Mouse (Mus musculus): Measurements from ENCODE around the gene Lacc1. TPM values are rescaled to one million over a fixed set of nuclear protein-coding genes. Genes with fewer than 3 reads are reported as not detected.
A peak's percentile ranks its signal among the peaks of the same experiment; 100 is the strongest.
"Not testable (repeated sequence)": the region's sequence is repeated elsewhere in the genome, so short reads cannot be mapped to it uniquely, and the experiment has no call there.

The Lacc1 gene
- polyA plus RNA-seq, 1 experiment from 2014 or later: 2.9 TPM

DNA sequence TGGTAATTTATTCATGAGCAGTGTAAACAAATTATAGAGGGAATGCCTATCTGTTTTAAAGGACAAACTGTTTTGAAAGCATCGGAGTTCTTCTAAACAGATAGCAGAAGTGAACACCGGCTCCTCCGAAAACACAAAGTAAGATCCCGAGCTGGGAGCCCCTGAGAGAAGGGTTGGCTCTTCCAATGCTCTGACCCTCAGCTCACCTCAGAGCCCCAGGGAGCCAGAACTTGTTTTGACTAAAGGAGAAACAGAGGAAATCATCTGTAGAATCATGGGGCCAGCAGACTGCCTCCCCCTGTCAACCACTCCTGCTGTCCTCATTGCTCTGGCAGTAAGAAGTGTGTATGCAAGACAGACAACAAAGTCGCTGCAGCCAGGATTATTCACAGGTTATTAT is 31.1 kb downstream of the Lacc1 start:
- H3K27me3 ChIP-seq (ENCODE audit: control insufficient read depth, insufficient read depth, low read length): no peaks in the 10 kb centered on the region
- no peak for DNase-seq (ENCODE audit: low spot score, missing footprints)
- no peak overlapping the region for H3K4me3 ChIP-seq (ENCODE audit: low read depth, low read length)
- no peaks in the 10 kb centered on the region for H3K4me1 ChIP-seq (ENCODE audit: control insufficient read depth, insufficient read depth, low read length)
- H3K36me3 ChIP-seq (ENCODE audit: control insufficient read depth, insufficient read depth, low read length): no peaks in the 10 kb centered on the region
- ATAC-seq (ENCODE audit: low FRiP score): no peak
- WGBS: 77% methylated on average over 5 of the region's 5 CpGs
- H3K27ac ChIP-seq (ENCODE audit: low read depth, low read length): no peak overlapping the region
- no peak overlapping the region for H3K9ac ChIP-seq (ENCODE audit: low read length)
- H3K9me3 ChIP-seq (ENCODE audit: control insufficient read depth, low read length): no peaks in the 10 kb centered on the region
- H3K4me2 ChIP-seq: no peak overlapping the region

DNA sequence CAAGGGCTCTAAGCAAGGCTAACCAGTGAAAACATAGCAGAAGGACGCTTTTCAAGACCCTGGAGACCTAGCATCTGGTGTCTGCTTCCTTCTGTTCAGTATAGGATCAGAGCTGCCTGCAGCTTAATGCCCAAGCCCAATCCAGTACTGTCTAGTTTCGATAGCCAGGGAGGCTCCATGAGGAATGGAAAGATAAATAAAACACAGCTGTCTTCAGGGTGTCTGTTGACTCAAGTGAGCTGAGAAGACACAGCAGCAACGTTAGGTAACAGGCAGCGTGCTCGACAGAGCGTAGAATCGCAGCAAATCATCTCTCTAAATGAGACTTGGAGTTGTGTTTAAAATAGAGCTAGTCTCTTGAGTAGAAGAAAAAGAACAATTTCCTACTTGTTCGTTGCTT is 32.0 kb downstream of the Lacc1 start:
- Histone ChIP-seq H3K27ac (ENCODE audit: low read depth, low read length) (no peak overlapping the region), H3K36me3 (ENCODE audit: control insufficient read depth, insufficient read depth, low read length) (no peaks in the 10 kb centered on the region), H3K4me3 (ENCODE audit: low read depth, low read length) (no peak overlapping the region), H3K4me1 (ENCODE audit: control insufficient read depth, insufficient read depth, low read length) (no peaks in the 10 kb centered on the region), H3K27me3 (ENCODE audit: control insufficient read depth, insufficient read depth, low read length) (no peaks in the 10 kb centered on the region), H3K9me3 (ENCODE audit: control insufficient read depth, low read length) (no peaks in the 10 kb centered on the region), H3K4me2 (no peak overlapping the region), H3K9ac (ENCODE audit: low read length) (no peak overlapping the region)
- 65% methylated on average over 8 of the region's 8 CpGs for WGBS
- DNase-seq (ENCODE audit: low spot score, missing footprints): no peak
- ATAC-seq (ENCODE audit: low FRiP score): no peak

DNA sequence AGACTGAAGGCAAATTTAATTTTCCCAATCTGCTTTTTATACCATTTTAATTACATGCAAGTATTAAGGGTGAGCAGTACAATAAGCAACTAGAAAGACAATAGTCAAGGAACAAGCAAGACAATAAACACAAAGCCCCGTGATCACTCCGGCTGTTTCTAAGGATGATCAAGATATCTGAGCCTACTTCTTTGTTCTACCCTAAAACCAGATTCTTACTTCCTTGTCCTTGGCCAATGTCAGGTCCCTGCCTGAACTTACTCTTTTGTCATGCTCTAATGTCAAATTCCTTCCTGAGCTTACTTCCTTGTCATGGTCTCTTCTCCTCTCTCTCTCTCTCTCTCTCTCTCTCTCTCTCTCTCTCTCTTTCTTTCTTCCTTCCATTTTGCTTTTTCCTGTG is 46.4 kb downstream of the Lacc1 start:
- H3K27ac ChIP-seq (ENCODE audit: low read depth, low read length); H3K36me3 ChIP-seq (ENCODE audit: control insufficient read depth, insufficient read depth, low read length); DNase-seq (ENCODE audit: low spot score, missing footprints); ATAC-seq (ENCODE audit: low FRiP score); H3K4me1 ChIP-seq (ENCODE audit: control insufficient read depth, insufficient read depth, low read length); H3K9ac ChIP-seq (ENCODE audit: low read length); H3K27me3 ChIP-seq (ENCODE audit: control insufficient read depth, insufficient read depth, low read length); H3K9me3 ChIP-seq (ENCODE audit: control insufficient read depth, low read length); H3K4me2 ChIP-seq; H3K4me3 ChIP-seq (ENCODE audit: low read depth, low read length): not testable (repeated sequence)
- 93% methylated on average over 2 of the region's 2 CpGs for WGBS

DNA sequence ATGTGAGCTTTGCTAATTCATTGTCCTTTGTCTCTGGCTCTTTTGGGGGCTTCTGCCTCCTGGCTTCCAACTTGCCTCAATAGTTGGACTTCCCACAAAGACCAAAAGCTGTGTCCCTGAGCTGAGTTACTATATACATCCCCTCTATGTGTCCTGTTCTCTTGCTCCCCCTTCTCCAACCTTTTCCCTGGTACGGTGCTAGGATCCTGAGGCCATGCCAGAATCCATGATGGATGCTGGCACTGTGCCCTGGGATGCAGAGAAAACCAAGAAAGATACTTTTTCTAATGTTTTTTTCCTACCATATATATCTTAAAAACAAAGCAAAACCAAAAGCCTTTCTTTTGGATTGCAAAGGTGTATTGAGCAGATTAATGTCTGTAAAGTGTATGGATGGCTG is 54.9 kb downstream of the Lacc1 start:
- H3K9ac ChIP-seq (ENCODE audit: low read length): no peak overlapping the region
- H3K4me1 ChIP-seq (ENCODE audit: control insufficient read depth, insufficient read depth, low read length): no peaks in the 10 kb centered on the region
- H3K4me2 ChIP-seq: no peak overlapping the region
- H3K27me3 ChIP-seq (ENCODE audit: control insufficient read depth, insufficient read depth, low read length): no peaks in the 10 kb centered on the region
- DNase-seq (ENCODE audit: low spot score, missing footprints): peak; percentile 66
- H3K9me3 ChIP-seq (ENCODE audit: control insufficient read depth, low read length): no peaks in the 10 kb centered on the region
- no peak for ATAC-seq (ENCODE audit: low FRiP score)
- H3K36me3 ChIP-seq (ENCODE audit: control insufficient read depth, insufficient read depth, low read length): no peaks in the 10 kb centered on the region
- 75% methylated on average over 1 of the region's 1 CpGs for WGBS
- H3K27ac ChIP-seq (ENCODE audit: low read depth, low read length): no peak overlapping the region
- no peak overlapping the region for H3K4me3 ChIP-seq (ENCODE audit: low read depth, low read length)

DNA sequence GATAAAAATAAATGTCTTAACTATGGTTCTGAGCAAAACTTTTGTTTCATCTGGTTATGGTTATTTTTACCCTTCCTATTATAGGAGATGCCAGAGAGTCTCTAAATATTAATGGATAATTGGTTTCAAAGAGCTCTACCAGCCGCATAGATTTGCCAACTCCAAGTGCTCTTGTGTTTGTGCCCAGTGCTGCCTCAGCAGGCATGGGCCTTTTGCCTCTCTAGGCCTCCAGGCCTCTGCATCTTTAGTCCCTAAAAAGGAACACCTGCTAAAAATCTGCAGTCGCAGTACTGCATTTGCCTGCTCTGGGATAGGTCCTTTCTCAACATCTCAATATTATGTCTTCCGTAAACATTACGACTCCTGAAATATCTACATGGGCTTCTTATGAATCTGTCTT is 55.5 kb downstream of the Lacc1 start:
- Histone ChIP-seq H3K4me2 (no peak overlapping the region), H3K36me3 (ENCODE audit: control insufficient read depth, insufficient read depth, low read length) (no peaks in the 10 kb centered on the region), H3K27ac (ENCODE audit: low read depth, low read length) (no peak overlapping the region), H3K9ac (ENCODE audit: low read length) (no peak overlapping the region), H3K4me1 (ENCODE audit: control insufficient read depth, insufficient read depth, low read length) (no peaks in the 10 kb centered on the region), H3K4me3 (ENCODE audit: low read depth, low read length) (no peak overlapping the region), H3K27me3 (ENCODE audit: control insufficient read depth, insufficient read depth, low read length) (no peaks in the 10 kb centered on the region), H3K9me3 (ENCODE audit: control insufficient read depth, low read length) (no peaks in the 10 kb centered on the region)
- ATAC-seq (ENCODE audit: low FRiP score): no peak
- peak; percentile 70 for DNase-seq (ENCODE audit: low spot score, missing footprints)
- WGBS: 95% methylated on average over 4 of the region's 4 CpGs

DNA sequence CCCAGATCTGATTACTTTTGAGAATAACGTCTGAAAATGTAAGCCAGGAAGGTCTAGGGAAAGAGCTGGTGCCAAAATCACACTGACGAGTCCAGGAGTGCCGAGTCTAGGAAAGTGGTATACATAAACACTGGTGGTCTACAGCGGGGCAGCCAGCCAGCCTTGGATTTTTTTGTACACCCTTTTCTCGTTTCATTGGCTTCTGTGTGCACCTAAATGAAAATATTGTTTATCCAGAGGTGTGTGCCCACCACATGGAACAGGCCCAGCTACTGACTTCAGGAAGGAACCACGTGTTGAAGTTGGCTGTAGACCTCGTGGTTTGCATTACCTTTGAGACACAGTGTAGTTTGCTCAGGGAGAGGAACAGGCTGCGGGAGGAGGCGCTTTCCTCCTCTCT is 57.1 kb downstream of the Lacc1 start:
- H3K9ac ChIP-seq (ENCODE audit: low read length): no peak overlapping the region
- H3K4me2 ChIP-seq: no peak overlapping the region
- no peak overlapping the region for H3K4me3 ChIP-seq (ENCODE audit: low read depth, low read length)
- no peak overlapping the region for H3K27ac ChIP-seq (ENCODE audit: low read depth, low read length)
- DNase-seq (ENCODE audit: low spot score, missing footprints) (peak; percentile 68), ATAC-seq (ENCODE audit: low FRiP score) (no peak)
- H3K27me3 ChIP-seq (ENCODE audit: control insufficient read depth, insufficient read depth, low read length): no peaks in the 10 kb centered on the region
- H3K36me3 ChIP-seq (ENCODE audit: control insufficient read depth, insufficient read depth, low read length): no peaks in the 10 kb centered on the region
- no peaks in the 10 kb centered on the region for H3K4me1 ChIP-seq (ENCODE audit: control insufficient read depth, insufficient read depth, low read length)
- no peaks in the 10 kb centered on the region for H3K9me3 ChIP-seq (ENCODE audit: control insufficient read depth, low read length)
- 84% methylated on average over 9 of the region's 9 CpGs for WGBS

Other genes with a start within 250 kb of the Lacc1 start
- gene Ccdc122, start 132 bp downstream of the Lacc1 start, polyA plus RNA-seq (2014; fragmentation: Nextera tagmentation; extraction: Ambion mirVana): 1.1 and 2.4 TPM in 2 replicates
- gene Enox1, start 119.9 kb upstream of the Lacc1 start, polyA plus RNA-seq (2014; fragmentation: Nextera tagmentation; extraction: Ambion mirVana): 12.8 and 13.2 TPM in 2 replicates